In the genomic region with DNA sequence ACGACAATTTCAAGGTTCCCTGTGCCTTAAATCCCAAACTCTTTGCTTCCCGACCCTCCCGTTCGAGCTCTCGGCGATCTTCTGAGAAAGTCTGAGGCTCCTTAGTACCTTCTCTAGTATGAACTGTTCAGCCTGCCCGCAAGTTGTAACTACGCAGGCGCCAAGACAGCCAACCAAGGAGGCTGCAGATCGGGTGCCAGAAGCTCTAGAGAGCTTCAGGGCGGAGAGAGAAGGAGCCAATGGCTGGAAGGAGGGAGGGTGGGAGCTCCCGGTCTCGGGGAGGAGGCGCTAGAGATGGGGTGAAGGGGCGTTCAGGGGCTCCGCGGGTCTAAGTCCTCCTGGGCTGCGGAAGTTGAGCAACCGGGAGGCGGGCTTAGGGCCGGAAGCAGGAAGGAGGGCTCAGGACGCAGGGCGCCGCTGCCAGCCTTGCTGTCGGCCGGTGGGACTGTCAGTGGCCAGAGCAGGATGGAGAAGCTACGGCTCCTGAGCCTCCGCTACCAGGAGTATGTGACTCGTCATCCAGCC, we compare ENCODE assay signal across 8 mouse cellular contexts. TPM values are rescaled to one million over a fixed set of nuclear protein-coding genes. Genes with fewer than 3 reads are reported as not detected.
DNase-seq lines count a peak whose midpoint lies in the region; ATAC-seq lines count a peak whose summit lies in the region.

No protein-coding gene starts in this region.

- peak overlapping the region; percentile 86 for H3K4me2 ChIP-seq in heart, embryonic 13.5 days
- peak overlapping the region; percentile 97 for H3K4me2 ChIP-seq in liver, embryonic 12.5 days
- H3K4me2 ChIP-seq in stomach, embryonic 15.5 days: peak overlapping the region; percentile 88

- peaks cover 33% of the 10 kb centered on the region for H3K36me3 ChIP-seq in heart, embryonic 13.5 days
- H3K36me3 ChIP-seq in liver, embryonic 12.5 days: peaks cover 33% of the 10 kb centered on the region
- peaks cover 17% of the 10 kb centered on the region for H3K36me3 ChIP-seq in stomach, embryonic 15.5 days

- no peaks in the 10 kb centered on the region for H3K9me3 ChIP-seq in heart, embryonic 13.5 days
- H3K9me3 ChIP-seq in liver, embryonic 12.5 days (replicated peaks): no peaks in the 10 kb centered on the region
- no peaks in the 10 kb centered on the region for H3K9me3 ChIP-seq in stomach, embryonic 15.5 days

- H3K4me3 ChIP-seq in brown adipose tissue, adult 24 weeks (ENCODE audit: insufficient read depth, low read depth, low read length): peak overlapping the region; percentile 78
- peak overlapping the region; percentile 75 for H3K4me3 ChIP-seq in heart, embryonic 13.5 days
- H3K4me3 ChIP-seq in liver, embryonic 12.5 days: peak overlapping the region; percentile 90
- H3K4me3 ChIP-seq in stomach, embryonic 15.5 days (replicated peaks): peak overlapping the region; percentile 77

- ATAC-seq in heart, embryonic 13.5 days (ENCODE audit: extremely low read depth, insufficient number of reproducible peaks, low FRiP score, low TSS enrichment): peak; percentile 94
- ATAC-seq in liver, embryonic 12.5 days: peak; percentile 95
- ATAC-seq in stomach, embryonic 15.5 days (ENCODE audit: insufficient read depth, low FRiP score, low read depth): peak; percentile 94

- peak overlapping the region; percentile 88 for H3K9ac ChIP-seq in heart, embryonic 13.5 days
- peak overlapping the region; percentile 88 for H3K9ac ChIP-seq in liver, embryonic 12.5 days
- H3K9ac ChIP-seq in stomach, embryonic 15.5 days: peak overlapping the region; percentile 57

- peak; percentile 96 for DNase-seq in CD4-positive, CD25-positive, alpha-beta regulatory T cell, adult 2 months (ENCODE audit: low read depth, low spot score)
- DNase-seq in fat pad, adult 2 months (ENCODE audit: extremely low read depth, low read depth, low spot score): peak; percentile 89
- peak; percentile 96 for DNase-seq in kidney, postnatal 10 days
- peak; percentile 95 for DNase-seq in natural killer cell, adult 2 months (ENCODE audit: low spot score in 2 of 2)

- H3K27ac ChIP-seq in brown adipose tissue, adult 24 weeks (replicated peaks; ENCODE audit: low read depth, low read length): peak overlapping the region; percentile 79
- H3K27ac ChIP-seq in heart, embryonic 13.5 days (replicated peaks): peak overlapping the region; percentile 78
- peak overlapping the region; percentile 87 for H3K27ac ChIP-seq in liver, embryonic 12.5 days
- H3K27ac ChIP-seq in stomach, embryonic 15.5 days: peak overlapping the region; percentile 96

- under 1% methylated on average over 29 of the region's 29 CpGs for WGBS in heart, embryonic 13.5 days
- under 1% methylated on average over 29 of the region's 29 CpGs for WGBS in liver, embryonic 12.5 days (ENCODE audit: insufficient replicate concordance)
- WGBS in stomach, embryonic 15.5 days: under 1% methylated on average over 29 of the region's 29 CpGs

- peaks cover 13% of the 10 kb centered on the region for H3K4me1 ChIP-seq in brown adipose tissue, adult 24 weeks (ENCODE audit: control insufficient read depth, insufficient read depth, insufficient read length, low read length)
- H3K4me1 ChIP-seq in heart, embryonic 13.5 days: peaks cover 39% of the 10 kb centered on the region
- peaks cover 36% of the 10 kb centered on the region for H3K4me1 ChIP-seq in liver, embryonic 12.5 days
- peaks cover 45% of the 10 kb centered on the region for H3K4me1 ChIP-seq in stomach, embryonic 15.5 days

- peaks cover 38% of the 10 kb centered on the region for H3K27me3 ChIP-seq in heart, embryonic 13.5 days (replicated peaks)
- peaks cover 37% of the 10 kb centered on the region for H3K27me3 ChIP-seq in liver, embryonic 12.5 days (replicated peaks)
- H3K27me3 ChIP-seq in stomach, embryonic 15.5 days (replicated peaks): no peaks in the 10 kb centered on the region; the same call in 1 of the 2 replicates

RNA-seq across cellular contexts. Expression of a gene that starts 0.5 kb away (rescaled TPM):
- 1.9 TPM in 1 of 2 replicates, not detected in the other for polyA plus RNA-seq in brown adipose tissue, adult 24 weeks (2012; ENCODE audit: insufficient read depth, insufficient read length, missing spikeins)
- polyA plus RNA-seq in heart, embryonic 13.5 days (2015; fragmentation: Nextera tagmentation; extraction: Ambion mirVana): 1.8 and 2.3 TPM in 2 replicates
- polyA plus RNA-seq in liver, embryonic 12.5 days (2016; fragmentation: Nextera tagmentation; extraction: Ambion mirVana): 1.8 and 2.0 TPM in 2 replicates
- 13.4 and 13.9 TPM in 2 replicates for polyA plus RNA-seq in stomach, embryonic 15.5 days (2015; fragmentation: Nextera tagmentation; extraction: Ambion mirVana)

RNA-seq across cellular contexts. Expression of a gene that starts 0.7 kb away (rescaled TPM):
- polyA plus RNA-seq in brown adipose tissue, adult 24 weeks (2012; ENCODE audit: insufficient read depth, insufficient read length, missing spikeins): 78.2 and 89.5 TPM in 2 replicates
- 15.8 and 17.3 TPM in 2 replicates for polyA plus RNA-seq in heart, embryonic 13.5 days (2015; fragmentation: Nextera tagmentation; extraction: Ambion mirVana)
- 20.1 and 21.2 TPM in 2 replicates for polyA plus RNA-seq in liver, embryonic 12.5 days (2016; fragmentation: Nextera tagmentation; extraction: Ambion mirVana)
- 28.0 and 28.6 TPM in 2 replicates for polyA plus RNA-seq in stomach, embryonic 15.5 days (2015; fragmentation: Nextera tagmentation; extraction: Ambion mirVana)

RNA-seq across cellular contexts. Expression of a gene that starts 7.2 kb away (rescaled TPM):
- polyA plus RNA-seq in brown adipose tissue, adult 24 weeks (2012; ENCODE audit: insufficient read depth, insufficient read length, missing spikeins): 3.3 and 4.1 TPM in 2 replicates
- 0.62 and 1.2 TPM in 2 replicates for polyA plus RNA-seq in heart, embryonic 13.5 days (2015; fragmentation: Nextera tagmentation; extraction: Ambion mirVana)
- polyA plus RNA-seq in liver, embryonic 12.5 days (2016; fragmentation: Nextera tagmentation; extraction: Ambion mirVana): 1.1 and 1.4 TPM in 2 replicates
- 3.4 and 4.0 TPM in 2 replicates for polyA plus RNA-seq in stomach, embryonic 15.5 days (2015; fragmentation: Nextera tagmentation; extraction: Ambion mirVana)

RNA-seq across cellular contexts. Expression of a gene that starts 25.9 kb away (rescaled TPM):
- 9.4 and 9.6 TPM in 2 replicates for polyA plus RNA-seq in brown adipose tissue, adult 24 weeks (2012; ENCODE audit: insufficient read depth, insufficient read length, missing spikeins)
- 6.5 and 7.5 TPM in 2 replicates for polyA plus RNA-seq in heart, embryonic 13.5 days (2015; fragmentation: Nextera tagmentation; extraction: Ambion mirVana)
- 4.6 and 4.7 TPM in 2 replicates for polyA plus RNA-seq in liver, embryonic 12.5 days (2016; fragmentation: Nextera tagmentation; extraction: Ambion mirVana)
- polyA plus RNA-seq in stomach, embryonic 15.5 days (2015; fragmentation: Nextera tagmentation; extraction: Ambion mirVana): 23.4 and 24.6 TPM in 2 replicates

RNA-seq across cellular contexts. Expression of a gene that starts 58.7 kb away (rescaled TPM):
- polyA plus RNA-seq in brown adipose tissue, adult 24 weeks (2012; ENCODE audit: insufficient read depth, insufficient read length, missing spikeins): 11.7 and 14.6 TPM in 2 replicates
- 18.6 and 19.0 TPM in 2 replicates for polyA plus RNA-seq in heart, embryonic 13.5 days (2015; fragmentation: Nextera tagmentation; extraction: Ambion mirVana)
- polyA plus RNA-seq in liver, embryonic 12.5 days (2016; fragmentation: Nextera tagmentation; extraction: Ambion mirVana): 14.1 and 14.5 TPM in 2 replicates
- 19.2 and 23.6 TPM in 2 replicates for polyA plus RNA-seq in stomach, embryonic 15.5 days (2015; fragmentation: Nextera tagmentation; extraction: Ambion mirVana)

Comparison
In these comparisons a context has a peak if more than half of its experiments do, and no peak if none do; other contexts are left out.
1. Peak in every context shown above with its lines: DNase-seq, ATAC-seq, H3K4me3 ChIP-seq and H3K27ac ChIP-seq.